Mouse (Mus musculus) CH12.LX (cell line): ENCODE results near the gene Osbpl6.

ENCODE experiments used
- CHD1 ChIP-seq: IDR thresholded peaks from 2 replicates; pipeline ENCODE4 v1.6.1; 2012; ENCODE audit warnings: low read depth, low read length, improper control_type of control experiment, inconsistent platforms
- CHD2 ChIP-seq: IDR thresholded peaks from 2 replicates; pipeline ENCODE4 v1.6.1; 2011; ENCODE audit warnings: low read length, improper control_type of control experiment
- CTCF ChIP-seq, 2 experiments: IDR thresholded peaks in 1 of 2; conservative IDR thresholded peaks in 1 of 2; 2 replicates each; pipeline ENCODE4 v1.5.1; 2011 to 2012; ENCODE audit warnings: low read depth in 2 of 2, low read length in 2 of 2, improper control_type of control experiment in 1 of 2, inconsistent platforms in 1 of 2, mild to moderate bottlenecking in 1 of 2, moderate library complexity in 1 of 2
- E2F4 ChIP-seq: IDR thresholded peaks from 2 replicates; pipeline ENCODE4 v1.6.1; 2011; ENCODE audit warnings: low read depth, low read length, improper control_type of control experiment; ENCODE audit not compliant: insufficient replicate concordance
- MAFK ChIP-seq: IDR thresholded peaks from 2 replicates; pipeline ENCODE4 v1.6.1; 2011; ENCODE audit warnings: low read length, improper control_type of control experiment; ENCODE audit not compliant: insufficient replicate concordance
- MAX ChIP-seq: IDR thresholded peaks from 2 replicates; pipeline ENCODE4 v1.6.1; 2011; ENCODE audit warnings: low read length, improper control_type of control experiment
- POLR2A ChIP-seq: IDR thresholded peaks from 2 replicates; pipeline ENCODE4 v1.6.1; 2011; ENCODE audit warnings: low read depth, mild to moderate bottlenecking, improper control_type of control experiment, low read length
- TCF12 ChIP-seq: IDR thresholded peaks from 2 replicates; pipeline ENCODE4 v1.6.1; 2014; ENCODE audit warnings: low read depth, mild to moderate bottlenecking, inconsistent platforms, low read length, improper control_type of control experiment
- UBTF ChIP-seq: IDR thresholded peaks from 2 replicates; pipeline ENCODE4 v1.6.1; 2012; ENCODE audit warnings: low read depth, mild to moderate bottlenecking, inconsistent platforms, low read length, improper control_type of control experiment, moderate library complexity

DNA sequence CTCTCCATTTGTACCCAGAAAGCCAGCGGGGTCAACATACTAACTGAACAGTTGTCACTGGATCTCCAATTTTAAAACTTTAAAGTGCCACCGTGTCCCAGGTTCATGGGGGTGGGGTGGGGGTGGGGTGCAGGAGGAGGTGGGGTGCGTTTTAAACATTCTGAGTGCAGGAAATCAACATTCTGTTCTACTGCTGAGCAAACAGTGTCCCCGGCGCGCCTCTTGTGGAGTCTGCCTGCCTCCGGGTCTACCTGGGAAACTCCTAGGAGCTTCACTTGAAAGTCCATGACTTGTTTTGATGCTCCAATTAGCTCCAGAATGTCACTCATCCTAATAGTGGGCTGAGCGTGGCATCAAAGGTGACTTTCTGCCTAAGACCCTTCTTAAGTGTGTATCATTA, 139.2 kb downstream of the Osbpl6 start:
- TF ChIP-seq MAFK (no peak), E2F4 (no peak), POLR2A (no peak), TCF12 (no peak), UBTF (no peak), MAX (no peak), CHD1 (no peak), CHD2 (no peak), CTCF (conservative IDR thresholded peaks at IDR 0.05 in 1 of 2, IDR thresholded peaks at IDR 0.05 in 1 of 2; ENCODE audit: low read depth in 2 of 2, low read length in 2 of 2) (no peak)
